Mouse (Mus musculus): ENCODE measurements around the gene Tspan9. TPM values are rescaled to one million over a fixed set of nuclear protein-coding genes. Genes with fewer than 3 reads are reported as not detected.

Tspan9 gene
- polyA plus RNA-seq, 2 experiments: 12.1 to 15.5 TPM

- H3K9ac ChIP-seq (replicated peaks): no peak overlapping the region
- no peak overlapping the region for H3K4me2 ChIP-seq (ENCODE audit: low read depth)
- whole genome bisulfite sequencing (ENCODE audit: insufficient replicate concordance): 61% methylated on average over 6 of the region's 6 CpGs
- 0 out of 4 replicates have a peak, but pooled peaks cover 0 to 3% of the 10 kb centered on the region in 2 experiments for H3K4me1 ChIP-seq (replicated peaks; ENCODE audit: control insufficient read depth in 2 of 2, insufficient read depth in 2 of 2, low read length in 1 of 2)
- DNase-seq (ENCODE audit: low read depth in 3 of 3, low spot score in 3 of 3) (no peak), ATAC-seq (ENCODE audit: insufficient read depth) (no peak)
- H3K27ac ChIP-seq: no peak overlapping the region
- H3K4me3 ChIP-seq (ENCODE audit: insufficient read depth in 1 of 2, low read depth in 2 of 2, low read length in 2 of 2): no peak overlapping the region
- H3K36me3 ChIP-seq (replicated peaks; ENCODE audit: control insufficient read depth, insufficient read depth, low read depth): no peaks in the 10 kb centered on the region
- TF ChIP-seq CTCF (IDR thresholded peaks at IDR 0.05; ENCODE audit: low read depth): no peak
- no peak for TF ChIP-seq EP300 (IDR thresholded peaks at IDR 0.05; ENCODE audit: low read depth)
- H3K27me3 ChIP-seq (ENCODE audit: control insufficient read depth, insufficient read depth, low read length): no peaks in the 10 kb centered on the region; the same call in 1 of the 2 replicates
- H3K9me3 ChIP-seq (ENCODE audit: control insufficient read depth, low read length): no peaks in the 10 kb centered on the region
Measured at GRCm38 (mm10) chr6:128140724-128141123, 2.7 kb downstream of the Tspan9 start.

- Histone ChIP-seq H3K27me3 (ENCODE audit: control insufficient read depth, insufficient read depth, low read length) (no peaks in the 10 kb centered on the region; the same call in 1 of the 2 replicates), H3K4me3 (ENCODE audit: insufficient read depth in 1 of 2, low read depth in 2 of 2, low read length in 2 of 2) (no peak overlapping the region), H3K27ac (no peak overlapping the region), H3K4me1 (replicated peaks; ENCODE audit: control insufficient read depth in 2 of 2, insufficient read depth in 2 of 2, low read length in 1 of 2) (peaks cover 0 to 13% of the 10 kb centered on the region in 2 experiments; a peak in 2 of 4 replicates), H3K9ac (replicated peaks) (no peak overlapping the region), H3K36me3 (replicated peaks; ENCODE audit: control insufficient read depth, insufficient read depth, low read depth) (no peaks in the 10 kb centered on the region), H3K4me2 (ENCODE audit: low read depth) (no peak overlapping the region), H3K9me3 (ENCODE audit: control insufficient read depth, low read length) (no peaks in the 10 kb centered on the region)
- ATAC-seq (ENCODE audit: insufficient read depth) (no peak), DNase-seq (ENCODE audit: low read depth in 3 of 3, low spot score in 3 of 3) (no peak)
- TF ChIP-seq EP300 (IDR thresholded peaks at IDR 0.05; ENCODE audit: low read depth) (no peak), CTCF (IDR thresholded peaks at IDR 0.05; ENCODE audit: low read depth) (no peak)
- 65% methylated on average over 4 of the region's 4 CpGs for WGBS (ENCODE audit: insufficient replicate concordance)
Measured at GRCm38 (mm10) chr6:128137855-128138254, 5.5 kb downstream of the Tspan9 start.

- ATAC-seq (ENCODE audit: insufficient read depth): no peak
- 58% methylated on average over 3 of the region's 3 CpGs for WGBS (ENCODE audit: insufficient replicate concordance)
Measured at GRCm38 (mm10) chr6:128136654-128137053, 6.7 kb downstream of the Tspan9 start.

GRCm38 (mm10) chr6:128135459-128135858 lies 7.9 kb downstream of the Tspan9 start:
- Histone ChIP-seq H3K9ac (replicated peaks) (no peak overlapping the region), H3K4me2 (ENCODE audit: low read depth) (no peak overlapping the region), H3K9me3 (ENCODE audit: control insufficient read depth, low read length) (no peaks in the 10 kb centered on the region), H3K27ac (no peak overlapping the region), H3K27me3 (ENCODE audit: control insufficient read depth, insufficient read depth, low read length) (no peaks in the 10 kb centered on the region), H3K36me3 (replicated peaks; ENCODE audit: control insufficient read depth, insufficient read depth, low read depth) (no peaks in the 10 kb centered on the region), H3K4me1 (replicated peaks; ENCODE audit: control insufficient read depth in 2 of 2, insufficient read depth in 2 of 2, low read length in 1 of 2) (peaks cover 0 to 20% of the 10 kb centered on the region in 2 experiments; a peak in 2 of 4 replicates), H3K4me3 (ENCODE audit: insufficient read depth in 1 of 2, low read depth in 2 of 2, low read length in 2 of 2) (no peak overlapping the region)
- DNase-seq (ENCODE audit: low read depth in 3 of 3, low spot score in 3 of 3) (no peak), ATAC-seq (ENCODE audit: insufficient read depth) (no peak)
- TF ChIP-seq CTCF (IDR thresholded peaks at IDR 0.05; ENCODE audit: low read depth) (no peak), EP300 (IDR thresholded peaks at IDR 0.05; ENCODE audit: low read depth) (no peak)
- 50% methylated on average over 5 of the region's 5 CpGs for WGBS (ENCODE audit: insufficient replicate concordance)

More at GRCm38 (mm10) chr6:128136654-128137053, 6.7 kb downstream of the Tspan9 start:
- Histone ChIP-seq H3K4me1 (replicated peaks; ENCODE audit: control insufficient read depth in 2 of 2, insufficient read depth in 2 of 2, low read length in 1 of 2) (peaks cover 0 to 20% of the 10 kb centered on the region in 2 experiments; a peak in 2 of 4 replicates), H3K27me3 (ENCODE audit: control insufficient read depth, insufficient read depth, low read length) (no peaks in the 10 kb centered on the region), H3K9me3 (ENCODE audit: control insufficient read depth, low read length) (no peaks in the 10 kb centered on the region), H3K4me3 (ENCODE audit: insufficient read depth in 1 of 2, low read depth in 2 of 2, low read length in 2 of 2) (no peak overlapping the region), H3K36me3 (replicated peaks; ENCODE audit: control insufficient read depth, insufficient read depth, low read depth) (no peaks in the 10 kb centered on the region), H3K27ac (no peak overlapping the region), H3K9ac (replicated peaks) (no peak overlapping the region), H3K4me2 (ENCODE audit: low read depth) (no peak overlapping the region)
- no peak for TF ChIP-seq EP300 (IDR thresholded peaks at IDR 0.05; ENCODE audit: low read depth)
- no peak for TF ChIP-seq CTCF (IDR thresholded peaks at IDR 0.05; ENCODE audit: low read depth)
- DNase-seq (ENCODE audit: low read depth in 3 of 3, low spot score in 3 of 3): no peak

- Histone ChIP-seq H3K4me1 (replicated peaks; ENCODE audit: control insufficient read depth in 2 of 2, insufficient read depth in 2 of 2, low read length in 1 of 2) (peaks cover 0 to 20% of the 10 kb centered on the region in 2 experiments; a peak in 2 of 4 replicates), H3K27ac (no peak overlapping the region), H3K27me3 (ENCODE audit: control insufficient read depth, insufficient read depth, low read length) (no peaks in the 10 kb centered on the region), H3K36me3 (replicated peaks; ENCODE audit: control insufficient read depth, insufficient read depth, low read depth) (no peaks in the 10 kb centered on the region), H3K4me2 (ENCODE audit: low read depth) (no peak overlapping the region), H3K9ac (replicated peaks) (no peak overlapping the region), H3K4me3 (ENCODE audit: insufficient read depth in 1 of 2, low read depth in 2 of 2, low read length in 2 of 2) (no peak overlapping the region), H3K9me3 (ENCODE audit: control insufficient read depth, low read length) (no peaks in the 10 kb centered on the region)
- no peak for TF ChIP-seq EP300 (IDR thresholded peaks at IDR 0.05; ENCODE audit: low read depth)
- TF ChIP-seq CTCF (IDR thresholded peaks at IDR 0.05; ENCODE audit: low read depth): no peak
- WGBS (ENCODE audit: insufficient replicate concordance): 39% methylated on average over 5 of the region's 5 CpGs
- ATAC-seq (ENCODE audit: insufficient read depth) (no peak), DNase-seq (ENCODE audit: low read depth in 3 of 3, low spot score in 3 of 3) (no peak)
Measured at GRCm38 (mm10) chr6:128135006-128135405, 8.4 kb downstream of the Tspan9 start.
